Comparison of ENCODE assay signal across 8 mouse cellular contexts in genomic region chr15:11966367-11966766, GRCm38 (mm10). TPM values are rescaled to one million over a fixed set of nuclear protein-coding genes. Genes with fewer than 3 reads are reported as not detected.
DNase-seq lines count a peak whose midpoint lies in the region; ATAC-seq and TF ChIP-seq lines count a peak whose summit lies in the region.

No protein-coding gene starts in this region.

- H3K4me2 ChIP-seq in forebrain, embryonic 14.5 days (ENCODE audit: low read length), result no peak overlapping the region
- H3K4me2 ChIP-seq in forebrain, embryonic 12.5 days, result no peak overlapping the region
- no peak overlapping the region for H3K4me2 ChIP-seq in liver, embryonic 11.5 days
- H3K4me2 ChIP-seq in limb, embryonic 14.5 days (replicated peaks; ENCODE audit: low read depth, low read length, severe bottlenecking), result no peak overlapping the region

- H3K79me2 ChIP-seq in liver, adult 2 months (ENCODE audit: control insufficient read depth, insufficient read depth, low read length), result no peaks in the 10 kb centered on the region

- WGBS in forebrain, embryonic 14.5 days, result 9% methylated on average over 4 of the region's 4 CpGs
- 11% methylated on average over 4 of the region's 4 CpGs for WGBS in forebrain, embryonic 12.5 days
- WGBS in liver, adult 2 months, result 2% methylated on average over 4 of the region's 4 CpGs
- WGBS in liver, embryonic 11.5 days, result 11% methylated on average over 4 of the region's 4 CpGs
- 8% methylated on average over 4 of the region's 4 CpGs for WGBS in limb, embryonic 14.5 days

- TF ChIP-seq POLR2A in liver, adult 2 months (IDR thresholded peaks at IDR 0.05; ENCODE audit: extremely low read depth, insufficient read depth, low read length), result no peak
- TF ChIP-seq POLR2A in limb, embryonic 14.5 days (IDR thresholded peaks at IDR 0.05; ENCODE audit: borderline replicate concordance, extremely low read depth, insufficient read depth, insufficient read length), result no peak

- TF ChIP-seq CTCF in liver, adult 2 months (IDR thresholded peaks at IDR 0.05; ENCODE audit: low read depth, low read length), result 0 out of 2 replicates have a peak, but pooled peaks have one; percentile 4
- 0 out of 2 replicates have a peak, but pooled peaks have one; percentile 27 for TF ChIP-seq CTCF in G1E (IDR thresholded peaks at IDR 0.05; ENCODE audit: low read depth, low read length)

- no peaks in the 10 kb centered on the region for H3K36me3 ChIP-seq in forebrain, embryonic 14.5 days (ENCODE audit: control insufficient read depth, insufficient read depth, low read length)
- no peaks in the 10 kb centered on the region for H3K36me3 ChIP-seq in forebrain, embryonic 12.5 days (replicated peaks)
- H3K36me3 ChIP-seq in liver, adult 2 months (ENCODE audit: control insufficient read depth, insufficient read depth, low read length), result no peaks in the 10 kb centered on the region
- no peaks in the 10 kb centered on the region for H3K36me3 ChIP-seq in liver, embryonic 11.5 days (ENCODE audit: control insufficient read depth, insufficient read depth, low read length)
- no peaks in the 10 kb centered on the region for H3K36me3 ChIP-seq in G1E (replicated peaks)
- H3K36me3 ChIP-seq in limb, embryonic 14.5 days (ENCODE audit: control insufficient read depth, insufficient read depth, low read length), result no peaks in the 10 kb centered on the region

- no peaks in the 10 kb centered on the region for H3K9me3 ChIP-seq in forebrain, embryonic 14.5 days (replicated peaks; ENCODE audit: control insufficient read depth, low read length)
- H3K9me3 ChIP-seq in forebrain, embryonic 12.5 days, result no peaks in the 10 kb centered on the region
- no peaks in the 10 kb centered on the region for H3K9me3 ChIP-seq in liver, embryonic 11.5 days (ENCODE audit: control insufficient read depth, low read length)
- H3K9me3 ChIP-seq in G1E (replicated peaks), result no peaks in the 10 kb centered on the region
- H3K9me3 ChIP-seq in limb, embryonic 14.5 days (ENCODE audit: control insufficient read depth, low read length), result no peaks in the 10 kb centered on the region

- no peaks in the 10 kb centered on the region for H3K4me1 ChIP-seq in forebrain, embryonic 14.5 days (ENCODE audit: control insufficient read depth, insufficient read depth, low read length)
- no peaks in the 10 kb centered on the region for H3K4me1 ChIP-seq in forebrain, embryonic 12.5 days
- no peaks in the 10 kb centered on the region; the same call in 1 of the 2 replicates for H3K4me1 ChIP-seq in liver, adult 2 months (ENCODE audit: control insufficient read depth, insufficient read depth, low read length)
- no peaks in the 10 kb centered on the region for H3K4me1 ChIP-seq in liver, embryonic 11.5 days (replicated peaks; ENCODE audit: control insufficient read depth, insufficient read depth, low read length)
- H3K4me1 ChIP-seq in G1E (ENCODE audit: insufficient read depth, low read depth, low read length), result no peaks in the 10 kb centered on the region
- H3K4me1 ChIP-seq in limb, embryonic 14.5 days (ENCODE audit: control insufficient read depth, insufficient read depth, low read length), result no peaks in the 10 kb centered on the region

- no peak overlapping the region for H3K4me3 ChIP-seq in forebrain, embryonic 14.5 days (ENCODE audit: low read depth, low read length)
- no peak overlapping the region for H3K4me3 ChIP-seq in forebrain, embryonic 12.5 days (replicated peaks)
- no peak overlapping the region for H3K4me3 ChIP-seq in liver, adult 2 months (ENCODE audit: insufficient read depth, low read depth, low read length)
- H3K4me3 ChIP-seq in liver, embryonic 11.5 days (ENCODE audit: low read depth, low read length), result no peak overlapping the region
- no peak overlapping the region for H3K4me3 ChIP-seq in G1E (ENCODE audit: low read depth, low read length)
- H3K4me3 ChIP-seq in limb, embryonic 14.5 days (replicated peaks; ENCODE audit: low read length), result no peak overlapping the region

- H3K9ac ChIP-seq in forebrain, embryonic 14.5 days (ENCODE audit: low read length), result no peak overlapping the region
- H3K9ac ChIP-seq in forebrain, embryonic 12.5 days, result no peak overlapping the region
- no peak overlapping the region for H3K9ac ChIP-seq in liver, adult 2 months (ENCODE audit: low read depth, low read length)
- H3K9ac ChIP-seq in liver, embryonic 11.5 days (ENCODE audit: low read depth, low read length), result no peak overlapping the region
- H3K9ac ChIP-seq in limb, embryonic 14.5 days (ENCODE audit: low read depth, low read length, severe bottlenecking), result no peak overlapping the region

- H3K27ac ChIP-seq in forebrain, embryonic 14.5 days (ENCODE audit: low read depth, low read length), result no peak overlapping the region
- H3K27ac ChIP-seq in forebrain, embryonic 12.5 days, result no peak overlapping the region
- H3K27ac ChIP-seq in liver, adult 2 months (replicated peaks; ENCODE audit: insufficient read depth, low read depth, low read length), result no peak overlapping the region
- H3K27ac ChIP-seq in liver, embryonic 11.5 days (ENCODE audit: low read depth, low read length), result no peak overlapping the region
- no peak overlapping the region for H3K27ac ChIP-seq in limb, embryonic 14.5 days (replicated peaks; ENCODE audit: low read depth, low read length)

- H3K27me3 ChIP-seq in forebrain, embryonic 14.5 days (replicated peaks; ENCODE audit: control insufficient read depth, insufficient read depth, low read length), result no peaks in the 10 kb centered on the region
- H3K27me3 ChIP-seq in forebrain, embryonic 12.5 days, result no peaks in the 10 kb centered on the region
- H3K27me3 ChIP-seq in liver, adult 2 months (ENCODE audit: control insufficient read depth, insufficient read depth, low read length), result no peaks in the 10 kb centered on the region
- no peaks in the 10 kb centered on the region for H3K27me3 ChIP-seq in liver, embryonic 11.5 days (replicated peaks; ENCODE audit: control insufficient read depth, insufficient read depth, low read length)
- H3K27me3 ChIP-seq in G1E (ENCODE audit: insufficient read depth, low read length), result peaks cover 11% of the 10 kb centered on the region
- no peaks in the 10 kb centered on the region for H3K27me3 ChIP-seq in limb, embryonic 14.5 days (ENCODE audit: control insufficient read depth, insufficient read depth, low read length)

- no peak for ATAC-seq in forebrain, embryonic 14.5 days
- no peak for ATAC-seq in forebrain, embryonic 12.5 days (ENCODE audit: low FRiP score)
- ATAC-seq in liver, embryonic 11.5 days (replicated peaks; ENCODE audit: low FRiP score), result no peak
- ATAC-seq in G1E (ENCODE audit: extremely low read depth, insufficient number of reproducible peaks, low FRiP score, poor library complexity, severe bottlenecking), result no peak
- ATAC-seq in limb, embryonic 14.5 days (ENCODE audit: low FRiP score, low read depth), result no peak

- peak; percentile 68 for DNase-seq in forebrain, embryonic 14.5 days (ENCODE audit: low spot score)
- DNase-seq in liver, adult 2 months (ENCODE audit: extremely low read depth, low read depth, low spot score), result no peak
- no peak for DNase-seq in liver, embryonic 11.5 days (ENCODE audit: low spot score)
- no peak for DNase-seq in G1E (ENCODE audit: low spot score)
- peak; percentile 30 for DNase-seq in embryo, embryonic 11.5 days (ENCODE audit: low read depth, low spot score)
- peak; percentile 61 for DNase-seq in limb, embryonic 14.5 days (ENCODE audit: low spot score)
- DNase-seq in thymus, postnatal 4 days, result peak; percentile 71

RNA-seq across cellular contexts. Expression of gene Sub1, which starts 30.4 kb away (rescaled TPM):
- polyA plus RNA-seq in forebrain, embryonic 14.5 days (2014; fragmentation: Nextera tagmentation; extraction: Ambion mirVana), result 534 and 557 TPM in 2 replicates
- polyA plus RNA-seq in forebrain, embryonic 12.5 days (2016; fragmentation: Nextera tagmentation; extraction: Ambion mirVana), result 666 and 676 TPM in 2 replicates
- 37.6 and 63.4 TPM in 2 replicates for total RNA-seq in liver, adult 2 months (2014; rRNA removed)
- polyA plus RNA-seq in liver, adult 2 months (2012; rRNA removed), result 2.4 and 2.8 TPM in 2 replicates
- polyA plus RNA-seq in liver, embryonic 11.5 days (2014; fragmentation: Nextera tagmentation; extraction: Ambion mirVana), result 723 and 790 TPM in 2 replicates
- total RNA-seq in G1E (2014; fragmentation: Nextera tagmentation), result 308 and 383 TPM in 2 replicates
- total RNA-seq in G1E (2017), result 661 and 945 TPM in 2 replicates
- polyA plus RNA-seq in G1E (2012), result 26.1 and 28.4 TPM in 2 replicates
- 133 and 226 TPM in 2 replicates for polyA plus RNA-seq in limb, embryonic 14.5 days (2012; rRNA removed)
- polyA plus RNA-seq in limb, embryonic 14.5 days (2014; fragmentation: Nextera tagmentation; extraction: Ambion mirVana), result 726 and 728 TPM in 2 replicates

RNA-seq across cellular contexts. Expression of gene Npr3, which starts 59.3 kb away (rescaled TPM):
- 0.86 and 1.0 TPM in 2 replicates for polyA plus RNA-seq in forebrain, embryonic 14.5 days (2014; fragmentation: Nextera tagmentation; extraction: Ambion mirVana)
- polyA plus RNA-seq in forebrain, embryonic 12.5 days (2016; fragmentation: Nextera tagmentation; extraction: Ambion mirVana), result 1.9 and 2.1 TPM in 2 replicates
- 1.4 and 2.3 TPM in 2 replicates for total RNA-seq in liver, adult 2 months (2014; rRNA removed)
- 0.73 and 0.87 TPM in 2 replicates for polyA plus RNA-seq in liver, adult 2 months (2012; rRNA removed)
- polyA plus RNA-seq in liver, embryonic 11.5 days (2014; fragmentation: Nextera tagmentation; extraction: Ambion mirVana), result 6.4 and 6.6 TPM in 2 replicates
- total RNA-seq in G1E (2014; fragmentation: Nextera tagmentation), result not detected in 2 replicates
- total RNA-seq in G1E (2017), result 0.06 and 0.16 TPM in 2 replicates
- not detected in 2 replicates for polyA plus RNA-seq in G1E (2012)
- 10.4 and 10.9 TPM in 2 replicates for polyA plus RNA-seq in limb, embryonic 14.5 days (2012; rRNA removed)
- 6.3 and 6.9 TPM in 2 replicates for polyA plus RNA-seq in limb, embryonic 14.5 days (2014; fragmentation: Nextera tagmentation; extraction: Ambion mirVana)

Comparison
In these comparisons a context has a peak if more than half of its experiments do, and no peak if none do; other contexts are left out.
1. DNase-seq: peak in forebrain, embryonic 14.5 days (single experiment), embryo, embryonic 11.5 days (single experiment), limb, embryonic 14.5 days (single experiment) and thymus, postnatal 4 days (single experiment); none in liver, adult 2 months (single experiment), liver, embryonic 11.5 days (single experiment) and G1E (single experiment).